Mouse (Mus musculus): ENCODE data around the gene Dcaf12.

DNA sequence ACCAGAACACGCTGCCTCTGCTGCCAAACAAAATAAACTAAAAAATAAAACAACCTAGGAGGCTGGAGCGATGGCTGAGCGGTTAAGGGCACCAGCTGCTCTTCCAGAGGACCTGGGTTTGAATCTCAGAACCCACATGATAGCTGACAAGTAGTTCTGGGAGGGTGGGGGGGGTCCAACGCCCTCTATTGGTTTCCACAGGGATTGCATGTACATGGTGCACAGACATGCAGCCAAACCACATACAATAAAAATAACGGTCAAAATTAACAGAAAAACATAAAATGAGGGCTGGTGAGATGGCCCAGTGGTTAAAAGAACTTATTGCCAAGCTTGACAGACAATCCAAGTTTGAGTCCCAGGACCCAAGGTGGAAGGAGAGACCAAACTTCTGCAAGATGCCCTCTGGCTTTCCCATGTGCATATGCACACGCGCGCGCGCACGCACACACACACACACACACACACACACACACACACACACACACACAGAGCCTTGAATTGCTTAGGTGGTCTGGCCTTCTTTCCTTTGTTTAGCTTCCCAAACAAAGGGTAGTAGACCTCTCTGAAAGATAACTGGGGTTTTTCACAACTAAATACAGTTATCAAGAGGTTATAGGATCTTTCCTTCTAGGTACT is 26.3 kb upstream of the Dcaf12 start:
- TF ChIP-seq CTCF (IDR thresholded peaks at IDR 0.05; ENCODE audit: control insufficient read depth, insufficient read depth, low read length) = no peak
- no peak for TF ChIP-seq POLR2A (IDR thresholded peaks at IDR 0.05; ENCODE audit: borderline replicate concordance, control insufficient read depth, low read depth, low read length)
